25 mouse cellular contexts compared by ENCODE assay signal in genomic region chr11:74537352-74537751, GRCm38 (mm10).
"Had no signal": no experiment of that assay in that cellular context is flagged by ENCODE, and none has a peak within 500 bp of the region (broad histone marks: within the 10 kb centered on the region; RNA-seq: fewer than 3 reads in every experiment).

No protein-coding gene starts in this region.

- ATAC-seq: inflammation-experienced regulatory T-cells, adult 6 months; intestine, postnatal 0 days; liver, embryonic 12.5 days had no signal

- H3K9me3 ChIP-seq: heart, embryonic 12.5 days; hindbrain, embryonic 10.5 days; hindbrain, embryonic 12.5 days; intestine, embryonic 15.5 days; kidney, embryonic 15.5 days; limb, embryonic 10.5 days; limb, embryonic 12.5 days; liver, embryonic 12.5 days had no signal

- H3K4me2 ChIP-seq: heart, embryonic 12.5 days; hindbrain, embryonic 12.5 days; hindbrain, embryonic 14.5 days; intestine, embryonic 15.5 days; limb, embryonic 12.5 days; liver, embryonic 12.5 days had no signal

- H3K36me3 ChIP-seq: heart, embryonic 12.5 days; hindbrain, embryonic 10.5 days; hindbrain, embryonic 12.5 days; intestine, embryonic 15.5 days; kidney, embryonic 15.5 days; limb, embryonic 10.5 days; limb, embryonic 12.5 days; liver, embryonic 12.5 days had no signal

- H3K4me3 ChIP-seq: heart, adult 2 months; heart, embryonic 12.5 days; hindbrain, embryonic 10.5 days; hindbrain, embryonic 12.5 days; intestine, embryonic 15.5 days; kidney, embryonic 15.5 days; left cerebral cortex, adult 2 months; limb, embryonic 10.5 days; limb, embryonic 12.5 days; liver, embryonic 12.5 days had no signal

- H3K27me3 ChIP-seq: heart, embryonic 12.5 days; hindbrain, embryonic 12.5 days; intestine, embryonic 15.5 days; kidney, embryonic 15.5 days; liver, embryonic 12.5 days had no signal

- H3K27ac ChIP-seq: heart, adult 2 months; hindbrain, embryonic 10.5 days; hindbrain, embryonic 12.5 days; hindbrain, embryonic 14.5 days; intestine, embryonic 15.5 days; kidney, postnatal 0 days; left cerebral cortex, adult 2 months; limb, embryonic 10.5 days; limb, embryonic 12.5 days; liver, embryonic 12.5 days had no signal

- H3K9ac ChIP-seq: heart, embryonic 12.5 days; hindbrain, embryonic 12.5 days; hindbrain, embryonic 14.5 days; intestine, embryonic 15.5 days; kidney, embryonic 15.5 days; limb, embryonic 12.5 days; liver, embryonic 12.5 days had no signal

- DNase-seq: gastrocnemius, postnatal 14 days; gastrocnemius, postnatal 36 days; heart, adult 11 months; heart, adult 2 months; heart, postnatal 10 days; heart, postnatal 4 days; kidney, adult 18-20 months; kidney, adult 9 months; kidney, postnatal 14 days; kidney, postnatal 36 days; layer of hippocampus, adult 9-11 months; liver had no signal
